Mouse (Mus musculus): ENCODE measurements around the gene Vti1b. TPM values are rescaled to one million over a fixed set of nuclear protein-coding genes. Genes with fewer than 3 reads are reported as not detected.
A peak's percentile ranks its signal among the peaks of the same experiment; 100 is the strongest.
"Not testable (repeated sequence)": the region's sequence is repeated elsewhere in the genome, so short reads cannot be mapped to it uniquely, and the experiment has no call there.

The Vti1b gene
- polyA plus RNA-seq, 1 experiment = 138 TPM

- H3K4me3 ChIP-seq (ENCODE audit: insufficient read depth, low read length) = peak overlapping the region; percentile 86
- H3K27ac ChIP-seq (ENCODE audit: insufficient read depth, low read length) = no peak overlapping the region
- TF ChIP-seq CTCF (IDR thresholded peaks at IDR 0.05; ENCODE audit: borderline replicate concordance, insufficient read depth, low read length) = no peak
- TF ChIP-seq POLR2A (IDR thresholded peaks at IDR 0.05; ENCODE audit: low read depth, low read length) = 0 out of 2 replicates have a peak, but pooled peaks have one; percentile 15
- H3K4me1 ChIP-seq (ENCODE audit: control insufficient read depth, insufficient read depth, low read length) = no peaks in the 10 kb centered on the region
Observed at GRCm38 (mm10) chr12:79190931-79191673, 18.6 kb upstream of the Vti1b start.

DNA sequence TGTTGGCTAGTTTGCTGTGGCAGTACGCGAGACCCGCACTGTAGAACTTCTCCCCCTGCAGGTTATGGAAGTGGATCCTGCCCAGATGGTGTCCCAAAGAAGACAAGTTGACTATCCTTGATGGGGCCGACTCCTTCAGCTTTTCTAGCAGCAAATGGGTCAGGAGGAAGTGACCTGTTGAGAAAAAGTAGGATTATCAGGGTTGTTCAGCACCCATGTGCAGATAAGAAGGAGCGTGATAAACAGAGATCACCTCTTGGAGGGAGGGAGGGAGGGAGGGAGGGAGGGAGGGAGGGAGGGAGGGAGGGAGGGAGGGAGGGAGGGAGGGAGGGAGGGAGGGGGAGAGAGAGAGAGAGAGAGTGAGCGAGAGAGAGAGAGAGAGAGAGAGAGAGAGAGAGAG, 12.7 kb upstream of the Vti1b start:
- H3K27ac ChIP-seq (ENCODE audit: insufficient read depth, low read length); H3K4me1 ChIP-seq (ENCODE audit: control insufficient read depth, insufficient read depth, low read length); H3K4me3 ChIP-seq (ENCODE audit: insufficient read depth, low read length): not testable (repeated sequence)

DNA sequence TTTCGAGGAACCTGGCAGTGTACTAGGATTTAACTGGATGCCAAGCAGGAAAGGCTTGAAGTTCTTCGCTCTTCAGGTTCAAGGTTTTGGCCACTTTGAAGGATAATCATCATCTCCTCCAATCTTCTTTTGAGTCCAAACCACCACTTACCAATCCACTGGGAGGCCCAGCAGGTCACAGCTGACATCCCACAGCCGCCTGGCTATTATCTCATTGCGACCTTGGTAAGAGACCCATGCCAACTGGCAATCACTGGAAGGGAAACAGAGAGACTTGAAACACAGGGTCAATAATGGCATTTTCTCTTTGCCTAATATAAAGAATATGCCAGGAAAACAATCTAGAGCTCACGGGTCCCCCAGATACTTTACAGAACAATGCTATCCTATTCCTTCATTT, 3.5 kb upstream of the Vti1b start:
- H3K4me1 ChIP-seq (ENCODE audit: control insufficient read depth, insufficient read depth, low read length) = peaks cover 4% of the 10 kb centered on the region; the same call in 1 of the 2 replicates
- no peak overlapping the region for H3K27ac ChIP-seq (ENCODE audit: insufficient read depth, low read length)
- TF ChIP-seq POLR2A (IDR thresholded peaks at IDR 0.05; ENCODE audit: low read depth, low read length) = no peak
- no peak overlapping the region for H3K4me3 ChIP-seq (ENCODE audit: insufficient read depth, low read length)

GRCm38 (mm10) chr12:79173721-79174120, 1.3 kb upstream of the Vti1b start:
- H3K4me1 ChIP-seq (ENCODE audit: control insufficient read depth, insufficient read depth, low read length) = peaks cover 9% of the 10 kb centered on the region
- TF ChIP-seq CTCF (IDR thresholded peaks at IDR 0.05; ENCODE audit: borderline replicate concordance, insufficient read depth, low read length) (no peak), POLR2A (IDR thresholded peaks at IDR 0.05; ENCODE audit: low read depth, low read length) (no peak)
- no peak overlapping the region for H3K4me3 ChIP-seq (ENCODE audit: insufficient read depth, low read length)
- no peak overlapping the region for H3K27ac ChIP-seq (ENCODE audit: insufficient read depth, low read length)

GRCm38 (mm10) chr12:79171269-79171995, 1.0 kb downstream of the Vti1b start:
- H3K4me3 ChIP-seq (ENCODE audit: insufficient read depth, low read length) = peak overlapping the region; percentile 89
- TF ChIP-seq CTCF (IDR thresholded peaks at IDR 0.05; ENCODE audit: borderline replicate concordance, insufficient read depth, low read length) = no peak
- no peak for TF ChIP-seq POLR2A (IDR thresholded peaks at IDR 0.05; ENCODE audit: low read depth, low read length)
- H3K4me1 ChIP-seq (ENCODE audit: control insufficient read depth, insufficient read depth, low read length) = peaks cover 14% of the 10 kb centered on the region
- H3K27ac ChIP-seq (ENCODE audit: insufficient read depth, low read length) = peak overlapping the region; percentile 75; the same call in 1 of the 2 replicates

DNA sequence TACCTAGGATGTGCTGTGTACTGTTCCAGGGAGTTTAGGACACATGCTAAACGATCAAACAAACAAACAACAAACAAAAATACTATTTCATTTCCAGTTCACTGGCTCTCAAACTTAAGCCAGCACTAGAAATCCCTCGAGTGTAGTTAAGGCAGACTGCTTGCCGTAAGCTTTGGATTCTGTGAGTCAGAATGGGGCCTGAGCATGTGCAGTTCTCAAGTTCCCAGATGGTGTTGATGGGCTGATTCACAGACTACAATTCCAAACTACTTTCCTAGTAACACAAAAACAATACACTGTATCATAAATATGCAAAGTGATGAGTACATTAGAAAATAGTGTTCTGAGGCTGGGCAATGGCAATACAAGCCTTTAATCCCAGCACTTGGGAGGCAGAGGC, 2.0 kb downstream of the Vti1b start:
- TF ChIP-seq CTCF (IDR thresholded peaks at IDR 0.05; ENCODE audit: borderline replicate concordance, insufficient read depth, low read length) (no peak), POLR2A (IDR thresholded peaks at IDR 0.05; ENCODE audit: low read depth, low read length) (no peak)

DNA sequence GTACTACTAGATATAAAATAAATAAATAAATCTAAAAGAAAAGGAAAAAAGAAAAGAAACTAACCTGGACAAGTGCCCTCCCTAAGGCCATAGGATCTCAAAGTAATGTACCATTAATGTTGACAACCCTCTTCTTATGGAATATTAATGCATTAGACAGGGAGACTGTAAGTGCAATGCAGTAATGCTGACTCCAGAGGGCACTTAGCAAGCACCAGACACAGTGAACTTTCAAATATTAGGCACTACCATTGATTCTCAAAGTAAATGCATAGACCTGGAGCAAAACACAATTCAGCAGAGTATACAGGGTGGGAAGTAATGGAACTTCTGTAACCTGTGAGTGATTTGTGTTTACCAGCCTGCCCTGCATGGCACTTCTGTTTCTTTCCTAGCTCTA, 3.3 kb downstream of the Vti1b start:
- TF ChIP-seq POLR2A (IDR thresholded peaks at IDR 0.05; ENCODE audit: low read depth, low read length) (no peak), CTCF (IDR thresholded peaks at IDR 0.05; ENCODE audit: borderline replicate concordance, insufficient read depth, low read length) (no peak)
- peaks cover 14% of the 10 kb centered on the region for H3K4me1 ChIP-seq (ENCODE audit: control insufficient read depth, insufficient read depth, low read length)
- no peak overlapping the region for H3K4me3 ChIP-seq (ENCODE audit: insufficient read depth, low read length)
- no peak overlapping the region for H3K27ac ChIP-seq (ENCODE audit: insufficient read depth, low read length)

More for the DNA sequence above, 2.0 kb downstream of the Vti1b start:
- H3K4me1 ChIP-seq (ENCODE audit: control insufficient read depth, insufficient read depth, low read length) = peaks cover 14% of the 10 kb centered on the region
- H3K4me3 ChIP-seq (ENCODE audit: insufficient read depth, low read length) = no peak overlapping the region
- no peak overlapping the region for H3K27ac ChIP-seq (ENCODE audit: insufficient read depth, low read length)

GRCm38 (mm10) chr12:79162876-79163275, 9.6 kb downstream of the Vti1b start:
- Histone ChIP-seq H3K4me3 (ENCODE audit: insufficient read depth, low read length) (no peak overlapping the region), H3K27ac (ENCODE audit: insufficient read depth, low read length) (no peak overlapping the region), H3K4me1 (ENCODE audit: control insufficient read depth, insufficient read depth, low read length) (peaks cover under 1% of the 10 kb centered on the region; the same call in 1 of the 2 replicates)
- TF ChIP-seq POLR2A (IDR thresholded peaks at IDR 0.05; ENCODE audit: low read depth, low read length) (no peak), CTCF (IDR thresholded peaks at IDR 0.05; ENCODE audit: borderline replicate concordance, insufficient read depth, low read length) (no peak)

DNA sequence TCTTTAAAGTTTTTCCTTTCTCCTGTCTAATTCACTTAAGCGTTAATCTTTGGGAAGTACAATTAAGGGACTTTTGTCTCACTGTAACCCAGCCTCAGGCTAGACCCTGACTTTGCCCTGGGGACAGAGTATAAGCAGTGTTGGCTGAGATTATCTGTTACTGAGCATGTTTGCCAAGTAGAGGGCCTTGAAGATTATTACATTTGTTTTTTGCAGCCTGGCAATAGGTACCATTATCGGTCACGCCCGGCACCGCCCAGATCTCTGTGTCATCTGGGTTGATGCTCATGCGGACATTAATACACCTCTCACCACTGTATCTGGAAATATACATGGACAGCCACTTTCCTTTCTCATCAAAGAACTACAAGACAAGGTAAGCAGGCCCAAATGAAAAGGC, 22.8 kb downstream of the Vti1b start:
- Histone ChIP-seq H3K4me3 (ENCODE audit: insufficient read depth, low read length) (no peak overlapping the region), H3K4me1 (ENCODE audit: control insufficient read depth, insufficient read depth, low read length) (no peaks in the 10 kb centered on the region), H3K27ac (ENCODE audit: insufficient read depth, low read length) (no peak overlapping the region)
- no peak for TF ChIP-seq POLR2A (IDR thresholded peaks at IDR 0.05; ENCODE audit: low read depth, low read length)
- TF ChIP-seq CTCF (IDR thresholded peaks at IDR 0.05; ENCODE audit: borderline replicate concordance, insufficient read depth, low read length) = no peak

DNA sequence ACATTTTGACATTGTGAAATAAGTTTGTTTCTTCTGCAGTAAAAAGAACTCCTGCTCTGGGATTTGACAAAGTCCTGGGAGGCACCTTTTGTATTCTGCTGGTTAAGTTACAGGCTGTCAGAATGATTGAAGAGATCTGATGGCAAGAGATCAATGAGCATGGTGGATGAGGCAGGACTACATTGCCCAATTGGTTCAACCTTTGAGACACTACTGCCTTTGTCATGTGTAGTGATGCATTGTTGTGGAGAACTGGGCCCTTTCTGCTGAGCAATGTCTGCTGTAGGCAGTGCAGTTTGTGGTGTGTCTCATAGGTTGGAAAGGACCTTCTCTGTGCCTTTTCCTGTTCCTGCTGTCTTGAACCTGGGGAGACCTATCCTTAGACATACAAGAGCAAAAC, 31.1 kb downstream of the Vti1b start:
- no peak overlapping the region for H3K4me3 ChIP-seq (ENCODE audit: insufficient read depth, low read length)
- no peak for TF ChIP-seq CTCF (IDR thresholded peaks at IDR 0.05; ENCODE audit: borderline replicate concordance, insufficient read depth, low read length)
- H3K4me1 ChIP-seq (ENCODE audit: control insufficient read depth, insufficient read depth, low read length) = no peaks in the 10 kb centered on the region
- H3K27ac ChIP-seq (ENCODE audit: insufficient read depth, low read length) = no peak overlapping the region
